Mouse (Mus musculus) cortical plate, adult 2 months (tissue): ENCODE results near the gene Naaladl2.

Source experiments
- CTCF ChIP-seq: fragments of 200-500 bp; IDR thresholded peaks from 2 replicates; pipeline ENCODE4 v1.5.1; 2011; ENCODE audit warnings: mild to moderate bottlenecking, control low read depth, low read length; ENCODE audit not compliant: insufficient read depth; ENCODE audit errors: extremely low read depth
- POLR2A ChIP-seq: fragments of 200-500 bp; IDR thresholded peaks from 2 replicates; pipeline ENCODE4 v1.6.1; 2011; ENCODE audit warnings: mild to moderate bottlenecking, low read length, control low read depth; ENCODE audit not compliant: insufficient read depth; ENCODE audit errors: extremely low read depth

- TF ChIP-seq CTCF (no peak), POLR2A (no peak)
Observed at GRCm38 (mm10) chr3:24163992-24164391, 980.1 kb downstream of the Naaladl2 start.
